Mouse (Mus musculus) kidney, postnatal 0 days (tissue): Measurements from ENCODE around the gene Hvcn1. TPM values are rescaled to one million over a fixed set of nuclear protein-coding genes. Genes with fewer than 3 reads are reported as not detected.

Experiments
- ATAC-seq: fragments of 200-750 bp; cut with Nextera tagmentation; replicated peaks from 2 replicates; pipeline ENCODE4 v1.8.0; 2017; ENCODE audit warnings: low read depth, moderate number of reproducible peaks, moderate TSS enrichment, moderate library complexity; ENCODE audit not compliant: low FRiP score
- DNase-seq: peaks from one replicate; pipeline ENCODE4 v3.0.0-alpha.2; 2016; ENCODE audit warnings: low spot score
- H3K27ac ChIP-seq: fragments of 300-500 bp; sonication (generic); 2 replicates; pipeline ENCODE4 v1.5.1; 2014; ENCODE audit warnings: mild to moderate bottlenecking
- H3K27me3 ChIP-seq: fragments of 300-500 bp; sonication (generic); 2 replicates; pipeline ENCODE4 v1.6.1; 2014; ENCODE audit warnings: low read length, mixed read lengths; ENCODE audit not compliant: insufficient read depth
- H3K36me3 ChIP-seq: fragments of 300-500 bp; sonication (generic); 2 replicates; pipeline ENCODE4 v1.6.1; 2014; ENCODE audit warnings: low read length, mixed read lengths; ENCODE audit not compliant: insufficient read depth
- H3K4me1 ChIP-seq: fragments of 300-500 bp; sonication (generic); replicated peaks from 2 replicates; pipeline ENCODE4 v1.6.1; 2014; ENCODE audit warnings: antibody characterized with exemption, low read length, mixed read lengths; ENCODE audit not compliant: insufficient read depth
- H3K4me2 ChIP-seq: fragments of 300-500 bp; sonication (generic); 2 replicates; pipeline ENCODE4 v1.6.1; 2014; ENCODE audit warnings: mild to moderate bottlenecking, low read length, moderate library complexity, mixed read lengths
- H3K4me3 ChIP-seq: fragments of 300-500 bp; sonication (generic); replicated peaks from 2 replicates; pipeline ENCODE4 v1.5.1; 2014; ENCODE audit warnings: low read depth, low read length
- H3K9ac ChIP-seq: fragments of 300-500 bp; sonication (generic); 2 replicates; pipeline ENCODE4 v1.6.1; 2014; ENCODE audit warnings: low read depth, low read length
- H3K9me3 ChIP-seq: fragments of 300-500 bp; sonication (generic); replicated peaks from 2 replicates; pipeline ENCODE4 v1.6.1; 2016; ENCODE audit warnings: low read length, inconsistent platforms, mixed read lengths
- CTCF ChIP-seq: IDR thresholded peaks from 2 replicates; pipeline ENCODE4 v1.5.1; 2016; ENCODE audit warnings: antibody characterized with exemption, low read depth, mild to moderate bottlenecking, moderate library complexity
- WGBS: fragments of 180-500 bp; shearing (Covaris S2); extraction: QIAGEN DNeasy Blood & Tissue Kit; methylation state at CpG from one replicate; pipeline ENCODE4 v1.1.7; 2014; 5-methylcytosine and 5-hydroxymethylcytosine counted together
- polyA plus RNA-seq: library from polyadenylated mRNA; unstranded; fragments of >200 nt; fragmentation: Nextera tagmentation; extraction: Ambion mirVana; gene quantifications from 2 replicates; pipeline ENCODE4 v1.2.1, GENCODE M21; 2015

Gene Hvcn1
- polyA plus RNA-seq, 1 experiment from 2014 or later: 12.2 TPM

- no peak for TF ChIP-seq CTCF
- H3K27ac ChIP-seq: 0 out of 2 replicates have a peak overlapping the region, but pooled peaks have one; percentile 40
- 0 out of 2 replicates have a peak, but pooled peaks cover 3% of the 10 kb centered on the region for H3K9me3 ChIP-seq
- peaks cover 6% of the 10 kb centered on the region; the same call in 1 of the 2 replicates for H3K4me1 ChIP-seq
- no peaks in the 10 kb centered on the region for H3K36me3 ChIP-seq
- WGBS: 49% methylated on average over 3 of the region's 4 CpGs
- no peak overlapping the region for H3K4me3 ChIP-seq
- DNase-seq (peak; percentile 66), ATAC-seq (no peak)
- no peaks in the 10 kb centered on the region for H3K27me3 ChIP-seq
- no peak overlapping the region for H3K4me2 ChIP-seq
- H3K9ac ChIP-seq: no peak overlapping the region
These were observed 22.2 kb downstream of the Hvcn1 start for GRCm38 (mm10) chr5:122228772-122229171.

GRCm38 (mm10) chr5:122230816-122231215, 24.2 kb downstream of the Hvcn1 start:
- no peak overlapping the region for H3K27ac ChIP-seq
- no peak overlapping the region for H3K4me3 ChIP-seq
- H3K4me2 ChIP-seq: no peak overlapping the region
- no peaks in the 10 kb centered on the region for H3K27me3 ChIP-seq
- H3K4me1 ChIP-seq: 0 out of 2 replicates have a peak, but pooled peaks cover 9% of the 10 kb centered on the region
- 92% methylated on average over 4 of the region's 4 CpGs for WGBS
- no peak for TF ChIP-seq CTCF
- ATAC-seq: no peak
- DNase-seq: no peak
- H3K9me3 ChIP-seq: 0 out of 2 replicates have a peak, but pooled peaks cover 3% of the 10 kb centered on the region
- H3K36me3 ChIP-seq: no peaks in the 10 kb centered on the region
- no peak overlapping the region for H3K9ac ChIP-seq

GRCm38 (mm10) chr5:122231431-122231830, 24.8 kb downstream of the Hvcn1 start:
- ATAC-seq: no peak
- Histone ChIP-seq H3K27ac (no peak overlapping the region), H3K4me2 (no peak overlapping the region), H3K4me3 (no peak overlapping the region), H3K36me3 (no peaks in the 10 kb centered on the region), H3K4me1 (0 out of 2 replicates have a peak, but pooled peaks cover 9% of the 10 kb centered on the region), H3K9me3 (0 out of 2 replicates have a peak, but pooled peaks cover 3% of the 10 kb centered on the region), H3K9ac (no peak overlapping the region), H3K27me3 (no peaks in the 10 kb centered on the region)
- no peak for DNase-seq
- TF ChIP-seq CTCF: no peak
- 62% methylated on average over 6 of the region's 6 CpGs for WGBS

GRCm38 (mm10) chr5:122232004-122232403, 25.4 kb downstream of the Hvcn1 start:
- no peak overlapping the region for H3K9ac ChIP-seq
- WGBS: 35% methylated on average over 5 of the region's 5 CpGs
- peak; percentile 81 for DNase-seq
- no peaks in the 10 kb centered on the region for H3K27me3 ChIP-seq
- 0 out of 2 replicates have a peak, but pooled peaks cover 9% of the 10 kb centered on the region for H3K4me1 ChIP-seq
- no peak overlapping the region for H3K4me3 ChIP-seq
- no peak for ATAC-seq
- TF ChIP-seq CTCF: no peak
- H3K9me3 ChIP-seq: 0 out of 2 replicates have a peak, but pooled peaks cover 3% of the 10 kb centered on the region
- peak overlapping the region; percentile 64; the same call in 1 of the 2 replicates for H3K27ac ChIP-seq
- H3K4me2 ChIP-seq: no peak overlapping the region
- no peaks in the 10 kb centered on the region for H3K36me3 ChIP-seq

- DNase-seq (no peak), ATAC-seq (no peak)
- H3K4me3 ChIP-seq: no peak overlapping the region
- no peaks in the 10 kb centered on the region for H3K36me3 ChIP-seq
- H3K27ac ChIP-seq: no peak overlapping the region
- H3K4me1 ChIP-seq: 0 out of 2 replicates have a peak, but pooled peaks cover 9% of the 10 kb centered on the region
- WGBS: 78% methylated on average over 14 of the region's 14 CpGs
- no peak overlapping the region for H3K9ac ChIP-seq
- TF ChIP-seq CTCF: no peak
- H3K27me3 ChIP-seq: no peaks in the 10 kb centered on the region
- H3K4me2 ChIP-seq: no peak overlapping the region
- no peaks in the 10 kb centered on the region for H3K9me3 ChIP-seq
These were observed 26.5 kb downstream of the Hvcn1 start for GRCm38 (mm10) chr5:122233077-122233581.

- no peak for ATAC-seq
These were observed 27.1 kb downstream of the Hvcn1 start for GRCm38 (mm10) chr5:122233695-122234094.

More at GRCm38 (mm10) chr5:122233695-122234094, 27.1 kb downstream of the Hvcn1 start:
- 77% methylated on average over 12 of the region's 12 CpGs for WGBS
- no peak for DNase-seq
- H3K4me3 ChIP-seq: no peak overlapping the region
- H3K4me1 ChIP-seq: 0 out of 2 replicates have a peak, but pooled peaks cover 9% of the 10 kb centered on the region
- H3K9me3 ChIP-seq: no peaks in the 10 kb centered on the region
- TF ChIP-seq CTCF: no peak
- H3K9ac ChIP-seq: no peak overlapping the region
- H3K36me3 ChIP-seq: no peaks in the 10 kb centered on the region
- no peak overlapping the region for H3K4me2 ChIP-seq
- H3K27ac ChIP-seq: no peak overlapping the region
- H3K27me3 ChIP-seq: no peaks in the 10 kb centered on the region
